Mouse (Mus musculus) ES-E14 (cell line): ENCODE data around the gene Olfr99.

Experiments used
- CHD2 ChIP-seq: IDR thresholded peaks from 2 replicates; pipeline ENCODE4 v1.6.1; 2014; ENCODE audit warnings: mild to moderate bottlenecking, low read depth, low read length, inconsistent platforms
- HCFC1 ChIP-seq: IDR thresholded peaks from 2 replicates; pipeline ENCODE4 v1.6.1; 2012; ENCODE audit warnings: low read length, inconsistent platforms, borderline replicate concordance; ENCODE audit not compliant: insufficient read depth

GRCm38 (mm10) chr17:37276573-37276972 lies 6.7 kb downstream of the Olfr99 start:
- TF ChIP-seq HCFC1 (no peak), CHD2 (no peak)
